Comparison of ENCODE assay signal across 8 mouse cellular contexts in genomic region chr11:31373438-31373837, GRCm38 (mm10). TPM values are rescaled to one million over a fixed set of nuclear protein-coding genes. Genes with fewer than 3 reads are reported as not detected.
DNase-seq lines count a peak whose midpoint lies in the region; ATAC-seq and TF ChIP-seq lines count a peak whose summit lies in the region.

No protein-coding gene starts in this region.

- no peak overlapping the region for H3ac ChIP-seq in C2C12 (ENCODE audit: control insufficient read depth, insufficient read length, low read depth)

- H3K9ac ChIP-seq in heart, embryonic 11.5 days (ENCODE audit: low read depth, low read length) = no peak overlapping the region

- H3K36me3 ChIP-seq in heart, embryonic 11.5 days (ENCODE audit: control insufficient read depth, insufficient read depth, low read length) = no peaks in the 10 kb centered on the region
- H3K36me3 ChIP-seq in C2C12 (ENCODE audit: control insufficient read depth, insufficient read depth) = no peaks in the 10 kb centered on the region

- TF ChIP-seq CTCF in C2C12 (IDR thresholded peaks at IDR 0.05; ENCODE audit: control insufficient read depth, insufficient read depth, insufficient read length) = peak; percentile 16

- no peak overlapping the region for H3K4me3 ChIP-seq in heart, embryonic 11.5 days (ENCODE audit: low read depth, low read length)
- H3K4me3 ChIP-seq in C2C12 (ENCODE audit: insufficient read depth, poor library complexity, severe bottlenecking) = no peak overlapping the region

- WGBS in heart, embryonic 11.5 days (ENCODE audit: insufficient replicate concordance) = 57% methylated on average over 7 of the region's 7 CpGs

- ATAC-seq in heart, embryonic 11.5 days (replicated peaks; ENCODE audit: insufficient number of reproducible peaks, low FRiP score, low TSS enrichment) = no peak
- peak; percentile 63 to 73 for ATAC-seq in hematopoietic stem cell, adult 5-6 weeks (replicated peaks in 1 of 2; ENCODE audit: insufficient read depth in 1 of 2, low FRiP score in 2 of 2, low TSS enrichment in 1 of 2, low read depth in 1 of 2, poor library complexity in 2 of 2, severe bottlenecking in 2 of 2)

- H3K9me3 ChIP-seq in heart, embryonic 11.5 days (replicated peaks; ENCODE audit: control insufficient read depth, low read length) = no peaks in the 10 kb centered on the region

- no peak overlapping the region for H3K27ac ChIP-seq in heart, embryonic 11.5 days (ENCODE audit: low read depth, low read length)

- H3K4me2 ChIP-seq in heart, embryonic 11.5 days = no peak overlapping the region

- no peaks in the 10 kb centered on the region for H3K79me2 ChIP-seq in C2C12 (ENCODE audit: control insufficient read depth, insufficient read depth)

- peaks cover 18% of the 10 kb centered on the region for H3K27me3 ChIP-seq in heart, embryonic 11.5 days (ENCODE audit: control insufficient read depth, insufficient read depth, low read length)
- H3K27me3 ChIP-seq in C2C12 (ENCODE audit: control insufficient read depth, insufficient read depth, insufficient read length) = no peaks in the 10 kb centered on the region

- no peaks in the 10 kb centered on the region for H3K79me3 ChIP-seq in C2C12 (ENCODE audit: low read depth)

- H3K4me1 ChIP-seq in heart, embryonic 11.5 days (ENCODE audit: control insufficient read depth, insufficient read depth, low read length) = peaks cover 3% of the 10 kb centered on the region; the same call in 1 of the 2 replicates

- DNase-seq in heart, postnatal 4 days = peak; percentile 76
- peak; percentile 45 for DNase-seq in adrenal gland, adult 2 months
- peak; percentile 68 for DNase-seq in lung, postnatal 10 days
- DNase-seq in thymus, postnatal 4 days = peak; percentile 81
- no peak for DNase-seq in cerebellum, adult 8-10 months

TF ChIP-seq in C2C12, 6 proteins besides CTCF, POLR2A, EP300 and RAD21:
- TF ChIP-seq FOSL1 (IDR thresholded peaks at IDR 0.05; ENCODE audit: insufficient read depth, low read length, poor library complexity, severe bottlenecking) (no peak), MAX (IDR thresholded peaks at IDR 0.05) (no peak), MYOG (IDR thresholded peaks at IDR 0.05; ENCODE audit: control insufficient read depth, extremely low read depth, insufficient read length) (no peak), USF1 (IDR thresholded peaks at IDR 0.05; ENCODE audit: low read depth) (no peak), CEBPB (IDR thresholded peaks at IDR 0.05; ENCODE audit: low read depth) (no peak), MYOD1 (IDR thresholded peaks at IDR 0.05; ENCODE audit: control insufficient read depth, insufficient read length, low read depth) (no peak)

RNA-seq across cellular contexts. Expression of gene Stc2, which starts 3.6 kb away (rescaled TPM):
- 1 to 10 TPM; 8.4 to 9.0 TPM for total RNA-seq in heart, postnatal 4 days (2021)
- polyA plus RNA-seq in heart, embryonic 11.5 days (2014; fragmentation: Nextera tagmentation; extraction: Ambion mirVana) = 1.3 and 1.8 TPM in 2 replicates
- polyA plus RNA-seq in C2C12 (2012; fragmentation: generic; extraction: Trizol) = 15.7 TPM
- total RNA-seq in adrenal gland, adult 2 months (2021) = 1 to 10 TPM in 1 of 2 experiments, under 1 TPM in 1; 0.63 to 1.2 TPM
- polyA plus RNA-seq in adrenal gland, adult 2 months (2012; rRNA removed) = 0.30 and 0.39 TPM in 2 replicates
- total RNA-seq in hematopoietic stem cell, adult 5-6 weeks (2017) = 0.06 and 0.10 TPM in 2 replicates
